Mouse (Mus musculus) skeletal muscle tissue, postnatal 0 days (tissue): Measurements from ENCODE around the gene Bmp6. TPM values are rescaled to one million over a fixed set of nuclear protein-coding genes. Genes with fewer than 3 reads are reported as not detected.

Source experiments
- polyA plus RNA-seq: library from polyadenylated mRNA; unstranded; fragments of >200 nt; fragmentation: Nextera tagmentation; extraction: Ambion mirVana; gene quantifications from 2 replicates; pipeline ENCODE4 v1.2.1, GENCODE M21; 2015

Gene Bmp6
- polyA plus RNA-seq: 1.6 and 2.1 TPM in 2 replicates

DNA sequence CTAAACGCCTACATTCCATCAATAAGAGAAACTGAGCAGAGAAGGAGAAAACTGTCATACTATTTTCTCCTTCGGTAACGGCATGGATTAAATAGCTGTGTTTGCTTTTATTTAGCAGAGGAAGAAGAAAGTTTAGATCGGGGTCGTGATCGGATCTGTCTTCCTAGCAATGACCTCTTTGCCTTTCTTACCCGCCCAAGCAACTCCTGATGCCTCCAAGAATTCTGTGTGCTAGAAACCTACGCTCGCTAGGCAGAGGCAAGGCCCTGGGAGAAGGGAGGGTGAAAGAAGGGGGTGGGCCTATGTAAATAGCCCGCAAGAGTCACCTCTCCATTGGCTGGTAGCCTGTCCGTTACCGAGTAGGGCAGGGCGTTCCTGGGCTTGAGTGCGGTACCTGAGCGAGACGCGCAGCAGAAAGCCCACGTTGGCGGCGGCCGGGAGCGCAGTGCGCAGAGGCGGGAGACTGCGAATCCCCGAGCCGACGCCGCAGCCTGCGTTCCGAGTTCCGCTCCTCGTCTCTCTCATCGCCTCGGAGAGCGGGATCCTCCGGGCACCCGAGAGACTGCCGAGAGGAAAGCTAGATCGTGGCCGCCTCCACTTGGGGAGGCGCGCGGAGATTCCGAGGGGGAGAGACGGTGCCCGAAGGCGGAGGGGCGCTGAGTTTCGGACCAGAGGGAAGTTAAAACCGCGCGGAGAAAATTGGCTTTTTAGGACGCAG lies at the start of gene Bmp6:
Gene Bmp6 (plus strand): TSS at position 395 of the 718 bp plus-strand sequence.

GRCm38 (mm10) chr13:38528687-38529294 lies 183.9 kb downstream of the Bmp6 start, which contains the start of gene Txndc5:
Gene Txndc5 (minus strand): TSS chr13:38528824.

Other genes starting within 250 kb of the Bmp6 start
- 0.04 and 2.0 TPM in 2 replicates for gene Dsp, start 193.8 kb upstream of the Bmp6 start, polyA plus RNA-seq
- 14.7 and 16.7 TPM in 2 replicates for gene Snrnp48, start 140.2 kb upstream of the Bmp6 start, polyA plus RNA-seq
- gene Txndc5, start 183.7 kb downstream of the Bmp6 start, polyA plus RNA-seq: 81.8 and 119 TPM in 2 replicates